Mouse (Mus musculus): ENCODE results near the gene Erich4. TPM values are rescaled to one million over a fixed set of nuclear protein-coding genes. Genes with fewer than 3 reads are reported as not detected.

Gene Erich4
- total RNA-seq, 1 experiment: not detected

- no peak overlapping the region for H3K9ac ChIP-seq (ENCODE audit: insufficient read depth, low read depth, low read length, poor library complexity, severe bottlenecking)
- in situ Hi-C loops (cut with MboI; ENCODE audit: low sequenced_read_pairs in 2 of 2, unreplicated experiment in 2 of 2): no loop called here
- H3K9me3 ChIP-seq (ENCODE audit: control insufficient read depth, insufficient read depth, low read depth, low read length): no peaks in the 10 kb centered on the region
- H3K4me1 ChIP-seq (ENCODE audit: control insufficient read depth in 2 of 2, insufficient read depth in 2 of 2, low read length in 2 of 2, poor library complexity in 1 of 2): peaks cover 2 to 23% of the 10 kb centered on the region in 2 experiments; a peak in 3 of 4 replicates
- no peak for DNase-seq (ENCODE audit: low read depth, low spot score)
- H3K36me3 ChIP-seq (ENCODE audit: control insufficient read depth, insufficient read depth, low read length, poor library complexity, severe bottlenecking): peaks cover 8% of the 10 kb centered on the region; the same call in 1 of the 2 replicates
- TF ChIP-seq CHD2 (IDR thresholded peaks at IDR 0.05; ENCODE audit: low read depth, low read length) (no peak), MAFK (IDR thresholded peaks at IDR 0.05; ENCODE audit: insufficient read depth, low read depth, low read length) (no peak), HCFC1 (IDR thresholded peaks at IDR 0.05; ENCODE audit: borderline replicate concordance, insufficient read depth, low read length) (no peak), ZNF384 (IDR thresholded peaks at IDR 0.05; ENCODE audit: low read depth, low read length) (no peak)
- H3K27ac ChIP-seq (ENCODE audit: insufficient read depth, low read depth, low read length, poor library complexity, severe bottlenecking): no peak overlapping the region
- H3K4me3 ChIP-seq (ENCODE audit: insufficient read depth in 1 of 2, low read depth in 1 of 2, low read length in 2 of 2, poor library complexity in 1 of 2, severe bottlenecking in 1 of 2): no peak overlapping the region
Observed at GRCm38 (mm10) chr7:25644631-25645030, 28.9 kb upstream of the Erich4 start.

- peaks cover 2 to 23% of the 10 kb centered on the region in 2 experiments; a peak in 3 of 4 replicates for H3K4me1 ChIP-seq (ENCODE audit: control insufficient read depth in 2 of 2, insufficient read depth in 2 of 2, low read length in 2 of 2, poor library complexity in 1 of 2)
- no peak overlapping the region for H3K27ac ChIP-seq (ENCODE audit: insufficient read depth, low read depth, low read length, poor library complexity, severe bottlenecking)
- in situ Hi-C loops (cut with MboI; ENCODE audit: low sequenced_read_pairs in 2 of 2, unreplicated experiment in 2 of 2): no loop called here
- H3K4me3 ChIP-seq (ENCODE audit: insufficient read depth in 1 of 2, low read depth in 1 of 2, low read length in 2 of 2, poor library complexity in 1 of 2, severe bottlenecking in 1 of 2): no peak overlapping the region
- H3K9me3 ChIP-seq (ENCODE audit: control insufficient read depth, insufficient read depth, low read depth, low read length): no peaks in the 10 kb centered on the region
- no peak for DNase-seq (ENCODE audit: low read depth, low spot score)
- TF ChIP-seq MAFK (IDR thresholded peaks at IDR 0.05; ENCODE audit: insufficient read depth, low read depth, low read length) (no peak), ZC3H11A (IDR thresholded peaks at IDR 0.05; ENCODE audit: borderline replicate concordance, low read depth, low read length) (no peak), CHD2 (IDR thresholded peaks at IDR 0.05; ENCODE audit: low read depth, low read length) (no peak), HCFC1 (IDR thresholded peaks at IDR 0.05; ENCODE audit: borderline replicate concordance, insufficient read depth, low read length) (no peak), ZNF384 (IDR thresholded peaks at IDR 0.05; ENCODE audit: low read depth, low read length) (no peak)
- H3K9ac ChIP-seq (ENCODE audit: insufficient read depth, low read depth, low read length, poor library complexity, severe bottlenecking): no peak overlapping the region
- peaks cover 10% of the 10 kb centered on the region; the same call in 1 of the 2 replicates for H3K36me3 ChIP-seq (ENCODE audit: control insufficient read depth, insufficient read depth, low read length, poor library complexity, severe bottlenecking)
Observed at GRCm38 (mm10) chr7:25644136-25644535, 28.4 kb upstream of the Erich4 start.

GRCm38 (mm10) chr7:25639754-25640153 lies 24.1 kb upstream of the Erich4 start:
- H3K9ac ChIP-seq (ENCODE audit: insufficient read depth, low read depth, low read length, poor library complexity, severe bottlenecking): no peak overlapping the region
- H3K27ac ChIP-seq (ENCODE audit: insufficient read depth, low read depth, low read length, poor library complexity, severe bottlenecking): no peak overlapping the region
- H3K4me1 ChIP-seq (ENCODE audit: control insufficient read depth in 2 of 2, insufficient read depth in 2 of 2, low read length in 2 of 2, poor library complexity in 1 of 2): peaks cover 2 to 9% of the 10 kb centered on the region in 2 experiments; a peak in 3 of 4 replicates
- H3K9me3 ChIP-seq (ENCODE audit: control insufficient read depth, insufficient read depth, low read depth, low read length): no peaks in the 10 kb centered on the region
- H3K4me3 ChIP-seq (ENCODE audit: insufficient read depth in 1 of 2, low read depth in 1 of 2, low read length in 2 of 2, poor library complexity in 1 of 2, severe bottlenecking in 1 of 2): no peak overlapping the region
- peaks cover 26% of the 10 kb centered on the region for H3K36me3 ChIP-seq (ENCODE audit: control insufficient read depth, insufficient read depth, low read length, poor library complexity, severe bottlenecking)
- in situ Hi-C loops (cut with MboI; ENCODE audit: low sequenced_read_pairs in 2 of 2, unreplicated experiment in 2 of 2): no loop called here
- TF ChIP-seq ZC3H11A (IDR thresholded peaks at IDR 0.05; ENCODE audit: borderline replicate concordance, low read depth, low read length) (no peak), ZNF384 (IDR thresholded peaks at IDR 0.05; ENCODE audit: low read depth, low read length) (no peak), CHD2 (IDR thresholded peaks at IDR 0.05; ENCODE audit: low read depth, low read length) (no peak), HCFC1 (IDR thresholded peaks at IDR 0.05; ENCODE audit: borderline replicate concordance, insufficient read depth, low read length) (no peak), MAFK (IDR thresholded peaks at IDR 0.05; ENCODE audit: insufficient read depth, low read depth, low read length) (no peak)
- DNase-seq (ENCODE audit: low read depth, low spot score): no peak

GRCm38 (mm10) chr7:25637099-25637498 lies 21.4 kb upstream of the Erich4 start:
- no peak for DNase-seq (ENCODE audit: low read depth, low spot score)
- in situ Hi-C loops (cut with MboI; ENCODE audit: low sequenced_read_pairs in 2 of 2, unreplicated experiment in 2 of 2): no loop called here
- TF ChIP-seq CHD2 (IDR thresholded peaks at IDR 0.05; ENCODE audit: low read depth, low read length): no peak
- no peak for TF ChIP-seq ZC3H11A (IDR thresholded peaks at IDR 0.05; ENCODE audit: borderline replicate concordance, low read depth, low read length)
- no peak for TF ChIP-seq HCFC1 (IDR thresholded peaks at IDR 0.05; ENCODE audit: borderline replicate concordance, insufficient read depth, low read length)
- no peak for TF ChIP-seq MAFK (IDR thresholded peaks at IDR 0.05; ENCODE audit: insufficient read depth, low read depth, low read length)
- TF ChIP-seq ZNF384 (IDR thresholded peaks at IDR 0.05; ENCODE audit: low read depth, low read length): no peak
- H3K4me3 ChIP-seq (ENCODE audit: insufficient read depth in 1 of 2, low read depth in 1 of 2, low read length in 2 of 2, poor library complexity in 1 of 2, severe bottlenecking in 1 of 2): no peak overlapping the region
- H3K9ac ChIP-seq (ENCODE audit: insufficient read depth, low read depth, low read length, poor library complexity, severe bottlenecking): no peak overlapping the region
- H3K9me3 ChIP-seq (ENCODE audit: control insufficient read depth, insufficient read depth, low read depth, low read length): no peaks in the 10 kb centered on the region
- H3K4me1 ChIP-seq (ENCODE audit: control insufficient read depth in 2 of 2, insufficient read depth in 2 of 2, low read length in 2 of 2, poor library complexity in 1 of 2): no peaks in the 10 kb centered on the region
- no peak overlapping the region for H3K27ac ChIP-seq (ENCODE audit: insufficient read depth, low read depth, low read length, poor library complexity, severe bottlenecking)
- peaks cover 34% of the 10 kb centered on the region for H3K36me3 ChIP-seq (ENCODE audit: control insufficient read depth, insufficient read depth, low read length, poor library complexity, severe bottlenecking)

DNA sequence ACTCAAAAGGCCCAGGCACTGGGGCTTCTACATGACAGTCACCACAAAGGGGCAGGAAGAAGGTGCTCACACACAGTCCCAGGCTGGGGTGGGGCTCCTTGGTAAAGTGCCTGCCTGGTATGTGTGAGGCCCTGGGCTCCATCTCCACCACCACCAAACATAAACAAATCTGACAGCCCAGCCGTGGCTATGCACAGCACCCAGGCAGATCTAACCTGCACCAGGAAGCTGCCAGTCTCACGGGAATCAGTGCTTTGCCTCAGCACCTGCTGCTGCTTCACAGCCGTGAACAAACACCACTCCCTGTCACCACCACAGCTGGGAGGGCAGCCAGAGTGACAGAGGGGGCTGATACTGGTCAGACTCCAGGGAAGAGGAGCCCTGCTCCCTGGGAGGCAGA lies 20.7 kb upstream of the Erich4 start:
- no peak overlapping the region for H3K4me3 ChIP-seq (ENCODE audit: insufficient read depth in 1 of 2, low read depth in 1 of 2, low read length in 2 of 2, poor library complexity in 1 of 2, severe bottlenecking in 1 of 2)
- H3K9me3 ChIP-seq (ENCODE audit: control insufficient read depth, insufficient read depth, low read depth, low read length): no peaks in the 10 kb centered on the region
- H3K4me1 ChIP-seq (ENCODE audit: control insufficient read depth in 2 of 2, insufficient read depth in 2 of 2, low read length in 2 of 2, poor library complexity in 1 of 2): no peaks in the 10 kb centered on the region
- no peak for DNase-seq (ENCODE audit: low read depth, low spot score)
- TF ChIP-seq CHD2 (IDR thresholded peaks at IDR 0.05; ENCODE audit: low read depth, low read length): no peak
- no peak for TF ChIP-seq ZNF384 (IDR thresholded peaks at IDR 0.05; ENCODE audit: low read depth, low read length)
- no peak for TF ChIP-seq ZC3H11A (IDR thresholded peaks at IDR 0.05; ENCODE audit: borderline replicate concordance, low read depth, low read length)
- TF ChIP-seq MAFK (IDR thresholded peaks at IDR 0.05; ENCODE audit: insufficient read depth, low read depth, low read length): no peak
- no peak for TF ChIP-seq HCFC1 (IDR thresholded peaks at IDR 0.05; ENCODE audit: borderline replicate concordance, insufficient read depth, low read length)
- peaks cover 33% of the 10 kb centered on the region for H3K36me3 ChIP-seq (ENCODE audit: control insufficient read depth, insufficient read depth, low read length, poor library complexity, severe bottlenecking)
- H3K27ac ChIP-seq (ENCODE audit: insufficient read depth, low read depth, low read length, poor library complexity, severe bottlenecking): no peak overlapping the region
- no peak overlapping the region for H3K9ac ChIP-seq (ENCODE audit: insufficient read depth, low read depth, low read length, poor library complexity, severe bottlenecking)
- in situ Hi-C loops (cut with MboI; ENCODE audit: low sequenced_read_pairs in 2 of 2, unreplicated experiment in 2 of 2): no loop called here

Measured in ES-E14 (cell line).